Mouse (Mus musculus): Measurements from ENCODE around the gene Smad9.
"Not testable (repeated sequence)": the region's sequence is repeated elsewhere in the genome, so short reads cannot be mapped to it uniquely, and the experiment has no call there.

Gene Smad9

DNA sequence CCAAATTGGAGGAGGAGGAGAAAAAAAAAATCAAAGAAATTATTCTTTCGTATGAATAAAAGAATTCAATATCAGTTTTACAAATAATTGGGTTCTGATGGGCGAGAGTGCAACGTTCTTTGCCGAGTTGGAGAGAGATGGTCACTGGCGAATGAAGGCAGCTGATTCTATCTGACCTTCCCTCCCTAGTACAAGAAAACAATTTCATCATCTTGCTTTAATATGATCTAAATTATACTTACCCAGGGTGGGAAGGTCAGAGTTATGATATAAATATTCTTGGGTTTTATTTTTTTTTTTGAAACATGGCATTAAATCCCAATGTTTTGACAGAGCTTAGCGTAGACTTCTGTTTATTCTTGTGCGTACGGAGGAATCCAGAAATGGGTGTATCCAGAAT, 2.1 kb downstream of the Smad9 start:
- in situ Hi-C loops (cut with MboI), result no loop called here

DNA sequence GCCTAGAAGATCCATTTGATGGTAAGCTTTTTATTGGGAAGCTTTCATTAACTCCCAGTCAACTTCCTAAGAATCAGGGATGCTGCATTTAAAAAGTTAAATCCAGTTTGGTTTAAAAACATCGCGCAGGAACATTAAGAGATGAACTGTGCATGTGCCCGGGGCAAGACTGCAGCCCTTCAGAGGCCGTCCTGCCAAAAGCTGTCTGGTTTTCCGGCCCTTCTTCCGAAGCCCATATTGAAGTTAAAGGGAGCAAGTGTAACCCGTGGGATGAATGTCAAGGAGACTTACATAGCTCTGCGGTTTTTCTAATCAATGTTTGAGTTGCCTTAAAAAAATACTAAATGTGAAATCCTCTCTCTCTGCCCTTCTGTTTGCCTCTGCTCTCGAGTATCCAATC, 3.8 kb downstream of the Smad9 start:
- in situ Hi-C loops (cut with MboI), result no loop called here

DNA sequence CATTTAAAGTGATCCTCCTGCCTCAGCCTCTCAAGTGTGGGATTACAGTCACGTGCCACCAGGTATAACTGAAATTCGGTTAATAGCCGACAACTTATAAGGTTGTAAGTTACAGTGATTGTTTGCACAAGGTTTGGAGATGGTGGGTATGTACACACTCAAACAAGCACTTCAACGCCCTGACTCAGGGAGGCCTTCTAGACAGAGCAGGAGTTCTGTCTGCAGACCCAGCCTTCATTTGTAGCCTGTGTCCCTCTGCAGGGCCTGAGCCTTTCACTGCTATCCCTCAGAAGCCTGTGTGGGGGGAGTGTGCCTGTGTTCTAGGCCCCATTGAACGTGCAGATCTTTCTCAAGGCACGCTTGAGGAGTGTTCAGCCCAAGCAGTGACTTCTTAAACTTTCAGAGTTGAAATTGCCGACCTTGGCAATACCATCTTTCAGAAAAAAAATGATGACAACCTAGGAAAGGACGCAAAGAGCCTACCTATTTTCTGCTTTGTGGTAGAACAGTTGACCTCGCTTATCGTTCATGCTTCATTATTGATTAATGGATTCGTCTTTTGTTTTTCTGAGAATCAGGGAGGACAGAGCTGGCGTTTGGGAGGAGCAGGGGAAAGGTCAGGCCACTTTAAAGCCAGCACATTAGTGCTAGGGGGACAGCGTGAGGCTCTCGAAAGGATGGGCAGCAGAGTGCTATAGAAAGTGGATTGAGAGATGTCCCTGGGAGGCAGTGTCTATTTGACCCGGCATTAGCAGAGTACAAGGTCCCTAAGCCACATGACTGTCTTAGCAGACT, 5.1 kb downstream of the Smad9 start:
- in situ Hi-C loops (cut with MboI), result no loop called here

- in situ Hi-C loops (cut with MboI), result no loop called here
These were observed 5.9 kb downstream of the Smad9 start for GRCm38 (mm10) chr3:54761258-54761657.

DNA sequence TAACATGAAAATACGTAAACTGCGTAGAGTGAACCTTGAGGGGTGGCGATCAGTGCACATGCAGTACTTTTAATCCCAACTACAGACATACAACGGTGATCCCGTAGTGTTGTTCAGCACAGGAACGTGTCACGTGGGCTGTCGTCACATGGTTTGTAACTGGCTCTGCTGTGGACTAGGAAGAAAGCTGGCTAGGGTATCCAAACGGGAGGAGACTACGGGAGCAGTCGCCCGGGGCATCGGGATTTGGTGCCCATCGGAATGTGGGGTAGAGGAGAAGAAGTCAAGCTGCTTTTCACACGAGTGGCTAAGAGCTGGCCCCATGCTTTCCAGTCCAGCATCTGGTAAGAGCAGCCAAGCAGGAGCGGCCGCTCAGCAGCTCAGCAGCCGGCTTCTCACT, 9.0 kb downstream of the Smad9 start:
- in situ Hi-C loops (cut with MboI), result no loop called here

DNA sequence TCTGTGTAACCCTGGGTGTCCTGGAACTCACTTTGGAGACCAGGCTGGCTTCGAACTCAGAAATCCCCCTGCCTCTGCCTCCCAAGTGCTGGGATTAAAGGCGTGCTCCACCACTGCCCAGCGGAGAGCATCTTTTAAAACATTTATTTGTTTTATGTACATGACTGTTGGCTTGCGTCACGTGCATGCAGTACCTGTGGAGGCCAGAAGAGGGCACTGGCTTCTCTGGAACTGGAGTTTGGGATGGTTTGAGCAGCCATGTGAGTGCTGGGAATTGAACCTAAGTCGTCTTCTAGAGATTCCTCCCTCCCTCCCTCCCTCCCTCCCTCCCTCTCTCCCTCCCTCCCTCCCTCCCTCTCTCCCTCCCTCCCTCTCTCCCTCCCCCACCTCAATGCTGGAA, 10.1 kb downstream of the Smad9 start:
- in situ Hi-C loops (cut with MboI), result not testable (repeated sequence)

GRCm38 (mm10) chr3:54766034-54766433, 10.7 kb downstream of the Smad9 start:
- in situ Hi-C loops (cut with MboI), result no loop called here

- in situ Hi-C loops (cut with MboI), result no loop called here
These were observed 11.4 kb downstream of the Smad9 start for GRCm38 (mm10) chr3:54766811-54767210.

DNA sequence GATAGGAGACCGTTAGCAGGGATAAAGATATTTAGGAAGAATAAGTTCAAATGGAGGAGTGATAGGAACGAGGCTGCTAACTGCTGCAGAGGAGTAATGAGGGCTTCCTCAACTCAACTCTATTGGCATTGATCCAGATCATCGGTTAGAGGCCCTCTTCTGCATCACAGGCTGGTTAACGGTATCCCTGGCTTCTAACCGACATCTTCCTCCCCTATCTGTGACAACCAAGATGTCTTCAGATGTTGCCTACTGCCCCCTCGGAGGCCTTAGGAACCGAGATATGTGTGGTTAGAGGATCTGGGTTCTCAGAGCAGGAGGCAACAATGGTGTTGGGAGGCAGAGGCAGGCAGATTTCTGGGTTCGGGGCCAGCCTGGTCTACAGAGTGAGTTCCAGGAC, 13.2 kb downstream of the Smad9 start:
- in situ Hi-C loops (cut with MboI), result no loop called here

GRCm38 (mm10) chr3:54769349-54770275, 14.2 kb downstream of the Smad9 start:
- in situ Hi-C loops (cut with MboI), result no loop called here

GRCm38 (mm10) chr3:54773613-54774012, 18.2 kb downstream of the Smad9 start:
- in situ Hi-C loops (cut with MboI), result no loop called here

GRCm38 (mm10) chr3:54775989-54776631, 20.7 kb downstream of the Smad9 start:
- in situ Hi-C loops (cut with MboI), result no loop called here

DNA sequence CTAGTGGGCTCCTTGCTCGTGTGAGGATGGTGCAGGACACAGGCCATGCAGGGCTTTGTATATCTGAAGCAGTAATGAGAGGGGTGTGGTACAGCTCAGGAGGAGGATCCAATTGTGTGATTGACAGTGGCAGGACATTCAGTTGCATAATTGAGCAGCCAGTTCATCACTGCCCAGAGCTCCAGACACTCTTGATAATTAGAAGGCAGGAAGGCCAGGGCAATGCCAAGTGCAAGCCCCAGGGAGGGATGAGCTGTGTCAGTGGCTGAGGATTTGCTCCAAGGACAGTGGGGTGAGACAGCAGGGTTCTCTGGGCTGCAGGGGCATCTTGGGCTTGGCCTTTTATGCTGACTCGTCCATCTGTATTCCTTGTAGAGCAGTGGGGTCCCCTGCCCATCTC, 35.2 kb downstream of the Smad9 start:
- in situ Hi-C loops (cut with MboI), result no loop called here

- in situ Hi-C loops (cut with MboI), result no loop called here
These were observed 36.7 kb downstream of the Smad9 start for GRCm38 (mm10) chr3:54791822-54792677.

DNA sequence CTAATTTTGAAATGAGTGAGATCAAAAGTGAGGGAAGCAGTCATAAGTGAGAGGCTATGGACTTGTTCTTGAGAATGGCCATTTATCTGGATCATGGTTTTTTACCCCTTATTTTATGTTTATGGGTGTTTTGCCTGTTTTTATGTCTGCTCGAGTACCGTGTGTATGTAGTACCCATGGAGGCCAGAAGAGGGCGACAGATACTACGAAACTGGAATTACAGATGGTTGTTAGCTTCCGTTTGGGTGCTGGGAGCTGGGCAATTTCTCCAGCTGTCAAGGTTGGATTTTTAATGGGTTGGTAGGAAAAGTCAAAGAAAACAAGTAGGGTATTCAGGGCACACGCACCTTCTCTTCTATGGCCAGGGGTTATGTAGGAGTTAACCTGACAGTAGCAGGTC, 38.4 kb downstream of the Smad9 start:
- in situ Hi-C loops (cut with MboI), result no loop called here

- in situ Hi-C loops (cut with MboI), result no loop called here
These were observed 40.0 kb downstream of the Smad9 start for GRCm38 (mm10) chr3:54795379-54795778.

DNA sequence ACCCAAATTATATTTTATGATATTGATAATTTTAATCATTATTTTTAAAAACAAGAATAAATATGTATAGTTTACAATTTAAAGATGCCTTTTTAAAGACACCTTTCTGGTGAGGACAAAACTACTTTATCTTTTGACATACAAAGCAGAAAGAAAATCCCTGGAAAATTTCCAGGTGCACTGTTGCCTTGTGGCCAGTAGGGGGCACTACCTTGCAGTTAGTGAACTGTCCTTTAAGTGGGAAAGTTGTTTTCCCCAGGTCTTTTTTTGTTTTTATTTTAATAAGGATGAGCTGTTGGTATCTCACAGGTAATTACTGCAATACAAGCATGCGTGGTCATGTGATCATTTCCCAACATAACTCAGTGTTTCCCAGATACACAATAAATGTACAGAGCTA, 40.4 kb downstream of the Smad9 start:
- in situ Hi-C loops (cut with MboI), result no loop called here

- in situ Hi-C loops (cut with MboI), result no loop called here
These were observed 41.8 kb downstream of the Smad9 start for GRCm38 (mm10) chr3:54797211-54797610.

- in situ Hi-C loops (cut with MboI), result no loop called here
These were observed 48.3 kb downstream of the Smad9 start for GRCm38 (mm10) chr3:54803713-54804112.

DNA sequence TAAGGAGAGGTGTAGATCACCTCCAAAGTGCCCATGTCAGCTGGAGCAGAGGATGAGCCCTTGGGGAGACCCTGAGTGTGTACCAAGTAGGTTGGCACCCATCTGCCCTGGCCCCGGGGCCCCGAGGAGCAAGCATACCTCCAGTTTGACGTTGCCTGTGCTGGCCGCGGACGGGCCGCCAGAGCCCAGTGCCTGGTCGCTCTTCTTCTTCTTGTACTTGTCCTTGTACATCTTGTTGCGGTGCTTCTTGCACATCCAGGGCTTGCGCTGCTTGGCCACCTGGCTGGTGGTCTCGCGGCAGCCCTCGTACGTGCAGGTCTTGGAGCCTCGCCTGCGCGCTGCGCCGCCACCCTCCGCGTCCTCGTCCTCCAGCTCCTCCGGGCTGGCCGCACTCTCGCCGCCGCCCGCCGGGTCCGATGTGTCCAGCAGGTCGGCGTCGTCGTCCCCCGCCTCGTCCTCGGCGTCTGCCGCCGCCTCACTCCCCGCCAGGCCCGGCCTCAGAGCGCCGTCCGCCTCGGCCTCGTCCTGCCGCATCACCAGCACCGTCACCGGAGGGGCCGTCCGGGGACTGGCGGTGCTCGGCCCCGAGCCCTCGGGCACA, 51.8 kb downstream of the Smad9 start:
- in situ Hi-C loops (cut with MboI), result no loop called here

- in situ Hi-C loops (cut with MboI), result no loop called here
These were observed 52.4 kb downstream of the Smad9 start, which contains the start of gene Rfxap for GRCm38 (mm10) chr3:54807666-54808217. Rfxap (minus strand) TSS chr3:54807791.

All from mature B cell (primary cell).